Mouse (Mus musculus): ENCODE data around the gene Ahcyl1. TPM values are rescaled to one million over a fixed set of nuclear protein-coding genes. Genes with fewer than 3 reads are reported as not detected.
"Not testable (repeated sequence)": the region's sequence is repeated elsewhere in the genome, so short reads cannot be mapped to it uniquely, and the experiment has no call there.

Gene Ahcyl1
- 100 to 1,000 TPM; 302 to 352 (median 331) TPM for total RNA-seq (2022)

DNA sequence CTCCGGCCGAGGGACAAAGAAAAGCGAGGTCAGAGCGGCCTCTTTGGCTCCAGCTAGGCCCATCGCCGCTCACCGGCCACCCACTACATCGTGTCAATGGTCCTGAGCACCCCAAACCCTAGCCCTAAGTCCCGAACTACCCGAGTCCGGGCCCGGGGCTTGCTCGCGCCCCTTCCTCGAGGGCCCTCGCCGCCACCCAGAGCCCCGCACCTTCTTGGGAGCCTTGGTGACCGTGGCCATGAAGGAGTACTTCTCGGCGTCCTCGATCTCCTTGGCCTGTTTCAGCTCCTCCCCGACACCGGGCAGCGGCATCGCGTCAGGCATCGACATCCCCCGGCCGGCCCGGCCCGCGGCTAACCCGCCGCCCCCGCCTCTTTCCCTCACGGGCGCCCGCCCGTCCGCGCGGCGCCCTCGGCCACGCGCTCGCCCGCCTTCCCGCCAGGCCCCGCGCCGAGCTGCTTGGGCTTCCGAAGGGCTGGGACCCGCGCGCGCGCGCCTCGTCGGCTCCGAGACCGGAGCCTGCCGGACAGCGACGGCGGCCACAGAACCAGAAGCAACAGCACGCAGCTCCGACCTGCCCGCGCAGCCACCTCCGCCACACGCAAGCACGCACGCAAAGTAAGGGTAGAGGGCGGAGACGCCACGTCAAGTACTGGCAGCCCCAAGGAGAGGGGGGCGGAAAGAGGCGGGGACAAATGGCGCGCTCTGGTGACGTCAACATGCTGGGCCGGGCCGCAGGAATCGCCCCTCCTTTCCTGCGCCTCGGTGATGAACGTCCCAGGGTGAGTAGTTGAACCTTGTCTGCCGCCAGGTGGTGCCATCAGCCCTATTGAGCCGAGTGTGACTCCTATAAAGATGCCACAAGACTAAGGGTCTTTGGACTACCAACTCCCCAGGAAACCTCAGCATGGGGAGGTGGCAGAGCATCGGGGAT lies at the start of gene Ahcyl1:
Ahcyl1 (minus strand) TSS at position 613 of the 934 bp plus-strand sequence.
- DNase-seq (ENCODE audit: low spot score in 2 of 2): peak; percentile 99 to 100

DNA sequence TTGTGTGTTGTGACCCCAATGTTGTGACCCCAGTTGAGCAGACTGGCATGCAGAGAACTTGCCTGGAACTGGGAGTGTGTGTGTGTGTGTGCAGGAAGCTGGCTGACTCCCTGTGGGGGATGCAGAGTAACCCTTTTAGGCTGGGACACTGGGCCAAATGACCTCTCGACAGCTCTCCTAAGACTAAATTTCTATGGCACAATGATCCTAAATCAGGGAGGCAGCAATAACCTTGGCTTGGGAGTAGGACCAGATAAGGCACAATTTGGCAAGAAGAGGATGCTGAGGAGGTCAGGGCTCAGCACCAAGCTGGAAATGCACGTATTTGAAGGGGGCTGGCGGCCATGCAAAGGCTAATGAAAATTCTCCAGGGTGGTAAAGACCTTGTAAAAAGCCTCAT lies 49.7 kb upstream of the Ahcyl1 start:
- DNase-seq (ENCODE audit: low spot score in 2 of 2): no peak

GRCm38 (mm10) chr3:107743650-107744049 lies 47.3 kb upstream of the Ahcyl1 start:
- DNase-seq (ENCODE audit: low spot score in 2 of 2): no peak

DNA sequence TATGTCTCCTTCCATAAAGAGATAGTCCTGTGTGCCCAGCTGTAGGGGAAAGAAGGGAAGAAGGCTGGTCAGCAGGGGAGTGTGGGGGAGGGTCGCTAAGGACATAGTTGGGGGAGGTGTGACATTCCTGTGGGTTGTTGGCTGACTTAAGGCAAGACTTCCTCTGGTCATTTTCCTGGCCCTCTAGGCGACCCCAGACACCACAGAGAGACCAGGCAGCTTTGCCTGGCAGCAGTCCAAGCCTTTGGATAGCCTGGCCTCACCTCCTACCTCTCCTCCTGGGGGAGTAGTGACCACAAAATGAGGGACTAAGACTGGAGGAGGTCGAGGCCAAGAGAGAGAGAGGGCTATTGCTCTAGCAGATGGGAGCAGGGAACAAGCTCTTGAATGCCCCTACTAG lies 46.7 kb upstream of the Ahcyl1 start:
- no peak for DNase-seq (ENCODE audit: low spot score in 2 of 2)

- no peak for DNase-seq (ENCODE audit: low spot score in 2 of 2)
These were observed 45.8 kb upstream of the Ahcyl1 start for GRCm38 (mm10) chr3:107742071-107742710.

- DNase-seq (ENCODE audit: low spot score in 2 of 2): no peak
These were observed 45.0 kb upstream of the Ahcyl1 start for GRCm38 (mm10) chr3:107741387-107741786.

- no peak for DNase-seq (ENCODE audit: low spot score in 2 of 2)
These were observed 44.3 kb upstream of the Ahcyl1 start for GRCm38 (mm10) chr3:107740578-107741207.

DNA sequence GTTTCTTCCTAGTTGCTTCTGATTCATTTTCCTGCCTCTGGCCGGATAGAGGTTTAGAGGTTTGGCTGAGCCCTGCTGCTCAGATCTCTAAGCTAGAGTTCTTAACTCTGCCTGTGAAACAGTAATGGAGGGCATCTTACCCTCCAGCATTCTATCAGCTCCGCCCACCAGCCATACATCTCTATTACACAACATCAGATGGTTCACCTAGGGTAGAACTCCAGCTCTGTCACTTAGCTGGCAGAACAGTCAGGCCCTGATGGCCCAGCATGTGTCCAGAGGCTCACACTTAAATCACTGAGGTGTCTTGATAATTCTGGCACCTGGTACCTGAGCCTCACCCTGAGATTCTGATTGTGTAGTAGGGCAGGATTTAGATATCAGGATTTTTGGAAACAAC lies 43.6 kb upstream of the Ahcyl1 start:
- DNase-seq (ENCODE audit: low spot score in 2 of 2): no peak

DNA sequence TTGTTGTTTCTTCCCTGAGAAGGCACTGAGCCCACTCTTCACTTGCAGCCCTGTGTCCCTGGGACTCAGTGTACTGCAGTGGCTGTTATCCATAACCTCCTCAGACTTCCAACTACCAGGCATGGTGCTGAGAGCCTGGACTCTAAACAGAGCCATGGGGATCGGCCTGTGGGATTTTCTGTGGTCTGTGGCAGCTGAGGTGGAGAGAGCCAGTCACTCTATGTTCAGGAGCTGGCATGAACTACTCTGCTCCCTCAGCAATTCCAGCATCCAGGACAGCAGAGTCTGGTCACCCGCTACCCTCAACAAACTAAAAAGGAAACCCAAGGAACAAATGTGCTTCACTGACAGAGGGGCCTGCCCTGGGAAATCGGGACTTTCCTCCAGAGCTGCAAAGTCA lies 43.1 kb upstream of the Ahcyl1 start:
- no peak for DNase-seq (ENCODE audit: low spot score in 2 of 2)

DNA sequence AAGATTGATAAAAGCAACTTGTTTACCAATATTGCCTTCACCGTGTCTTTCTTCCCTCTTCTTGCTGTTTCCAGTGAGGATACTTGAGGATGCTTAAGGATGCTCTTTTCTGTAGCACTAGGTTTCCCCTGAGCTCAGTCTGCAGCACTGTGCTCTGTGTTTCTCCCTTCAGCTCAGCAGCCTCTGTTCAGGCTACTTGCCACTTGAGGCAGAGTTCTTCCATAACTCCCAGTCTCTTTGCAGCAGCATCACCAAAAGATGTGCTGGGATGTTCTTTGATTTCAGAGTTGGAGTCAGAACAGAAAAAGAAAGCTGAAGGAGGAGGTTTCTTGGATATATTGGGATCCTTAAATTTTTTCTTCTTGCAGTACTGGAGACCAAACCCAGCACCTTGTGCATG lies 42.3 kb upstream of the Ahcyl1 start:
- DNase-seq (ENCODE audit: low spot score in 2 of 2): no peak

DNA sequence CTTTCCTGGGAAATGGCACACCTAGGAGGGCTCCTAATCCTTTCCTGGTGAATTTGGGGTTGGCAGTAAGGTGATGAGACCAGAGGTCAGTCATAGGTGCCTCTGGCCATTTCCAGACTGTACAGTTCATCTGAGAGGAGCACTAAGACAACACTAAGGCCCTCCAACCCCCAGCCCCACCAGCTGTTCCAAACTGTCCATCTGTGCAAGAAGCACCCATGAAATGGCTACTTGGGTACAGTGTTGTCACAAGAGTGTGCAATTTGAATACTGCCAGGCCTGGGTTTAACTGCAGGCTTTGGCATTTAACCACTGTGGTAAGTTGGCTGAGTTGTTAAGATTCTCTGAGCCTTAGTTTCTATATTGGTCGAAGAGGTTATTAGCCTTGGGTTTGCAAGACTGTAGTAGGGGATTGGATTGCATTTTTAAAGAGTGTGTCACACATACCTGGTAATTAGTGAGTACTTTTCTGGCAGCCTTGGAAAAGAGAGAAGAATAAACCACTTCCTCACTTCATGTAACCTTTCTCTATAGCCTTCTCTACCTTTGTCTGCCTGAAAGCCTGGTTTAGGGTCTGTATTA lies 41.3 kb upstream of the Ahcyl1 start:
- no peak for DNase-seq (ENCODE audit: low spot score in 2 of 2)

DNA sequence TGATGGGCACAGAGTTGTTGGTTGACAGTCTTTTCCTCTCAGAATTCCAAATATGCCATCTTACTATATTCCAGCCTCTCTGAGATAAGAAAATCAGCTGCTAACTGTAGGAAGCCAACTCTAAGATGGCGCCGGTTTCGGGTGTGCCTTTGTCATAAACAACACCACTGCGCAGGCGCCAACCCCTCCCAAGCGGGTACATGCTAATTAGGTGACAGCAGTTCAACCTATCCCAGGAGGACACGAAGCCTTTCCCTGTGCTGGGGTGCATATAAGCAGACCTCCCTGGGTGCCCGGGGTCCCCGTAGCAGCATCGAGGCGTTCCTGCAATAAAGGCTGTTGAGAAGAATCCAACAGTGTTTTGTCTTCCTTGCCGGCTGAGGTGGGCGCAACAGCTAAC lies 39.3 kb upstream of the Ahcyl1 start:
- DNase-seq (ENCODE audit: low spot score in 2 of 2): not testable (repeated sequence)

GRCm38 (mm10) chr3:107733329-107733728 lies 37.0 kb upstream of the Ahcyl1 start:
- DNase-seq (ENCODE audit: low spot score in 2 of 2): no peak

DNA sequence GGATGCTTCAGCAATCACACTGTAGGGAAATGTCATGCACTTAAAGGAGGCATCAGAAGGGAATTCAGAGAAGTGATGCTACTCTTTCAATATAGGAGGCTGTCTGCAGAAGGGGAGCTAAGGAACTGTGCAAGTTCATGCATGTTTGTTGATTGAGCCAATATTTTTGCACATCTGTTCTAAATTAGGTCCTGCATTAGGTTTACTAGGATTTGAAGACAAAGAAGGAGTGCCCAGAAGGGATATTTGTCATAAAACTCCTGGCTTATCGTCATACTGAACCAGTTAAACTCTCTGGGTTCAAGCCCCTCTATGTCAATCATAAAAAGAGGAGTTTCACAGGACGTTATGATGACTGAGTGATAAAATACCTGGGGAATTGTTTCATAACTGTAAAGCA lies 33.9 kb upstream of the Ahcyl1 start:
- no peak for DNase-seq (ENCODE audit: low spot score in 2 of 2)

DNA sequence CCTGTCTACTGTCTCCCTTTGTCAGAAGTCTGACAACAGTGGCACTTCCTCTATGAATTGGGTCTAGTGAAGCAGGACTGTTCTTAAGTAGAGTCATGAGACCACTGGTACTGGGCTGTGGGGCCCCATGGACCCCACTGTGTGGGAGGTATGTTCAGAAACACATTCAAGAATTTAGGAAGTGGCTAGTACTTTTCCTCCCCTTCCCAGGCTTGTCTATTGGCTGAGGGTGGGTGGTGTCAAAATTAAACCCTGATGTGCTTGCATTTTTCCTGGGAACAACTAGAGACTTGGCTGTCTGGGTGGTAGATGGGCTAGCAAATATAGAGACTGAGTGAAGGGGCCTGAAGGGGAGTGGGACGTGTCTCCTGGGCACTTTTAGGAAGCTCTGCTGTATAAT lies 32.1 kb upstream of the Ahcyl1 start:
- DNase-seq (ENCODE audit: low spot score in 2 of 2): no peak

DNA sequence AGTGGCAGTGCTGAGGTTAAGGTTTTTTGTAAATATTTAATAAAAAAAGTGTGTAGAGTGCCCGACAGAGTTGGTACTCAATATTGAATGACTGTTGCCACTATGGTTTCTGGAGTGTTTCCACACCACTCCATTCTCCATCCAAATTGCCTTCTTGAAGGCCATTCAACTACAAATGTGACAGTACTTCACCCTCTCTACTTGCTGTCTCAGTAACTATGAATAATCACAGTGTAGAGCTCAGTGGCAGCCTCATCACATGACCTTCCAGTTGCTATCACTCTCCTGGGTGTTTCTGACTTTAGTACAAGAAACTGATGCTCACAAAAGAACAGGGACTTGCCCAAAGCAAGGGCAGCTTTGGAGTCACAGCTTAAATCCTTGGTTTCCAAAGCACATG lies 19.6 kb upstream of the Ahcyl1 start:
- no peak for DNase-seq (ENCODE audit: low spot score in 2 of 2)

- DNase-seq (ENCODE audit: low spot score in 2 of 2): no peak
These were observed 18.0 kb upstream of the Ahcyl1 start for GRCm38 (mm10) chr3:107714276-107714933.

DNA sequence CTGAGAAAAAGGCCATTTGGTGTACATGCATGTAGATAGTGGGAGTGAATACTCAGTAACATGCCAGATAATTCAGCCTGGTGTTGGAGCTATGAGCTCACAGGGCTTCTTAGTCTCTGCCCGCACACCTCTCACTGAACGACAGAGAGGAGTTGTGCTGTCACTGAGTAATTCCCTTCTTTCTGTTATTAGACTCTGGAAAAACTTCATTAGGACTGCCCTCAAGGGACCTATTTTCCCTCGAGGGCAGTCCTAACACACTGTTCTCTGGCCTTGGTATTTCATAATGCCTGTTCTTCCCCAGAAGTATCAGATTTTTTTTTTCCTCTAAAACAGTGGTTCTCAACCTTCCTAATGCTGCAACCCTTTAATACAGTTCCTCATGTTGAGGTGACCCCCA lies 15.7 kb upstream of the Ahcyl1 start:
- DNase-seq (ENCODE audit: low spot score in 2 of 2): no peak

DNA sequence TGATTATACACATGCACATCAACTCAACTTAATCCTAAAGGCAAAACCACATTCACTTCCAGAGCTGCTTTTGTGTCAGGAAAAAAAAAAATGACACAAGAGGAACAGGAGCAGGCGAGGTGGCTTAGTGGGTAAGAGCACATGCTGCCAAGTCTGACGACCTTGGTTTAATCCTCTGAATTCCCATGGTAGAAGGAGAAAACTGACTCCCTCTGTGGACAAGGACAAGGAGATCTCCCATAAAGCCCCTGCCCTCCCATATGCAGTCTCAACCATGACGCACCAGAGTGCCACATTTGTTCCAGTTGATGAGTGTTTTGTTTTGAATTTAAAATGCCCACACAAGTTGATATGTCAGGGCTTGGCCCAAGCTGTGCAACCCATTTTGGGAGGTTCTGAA lies 12.8 kb upstream of the Ahcyl1 start:
- DNase-seq (ENCODE audit: low spot score in 2 of 2): no peak

- DNase-seq (ENCODE audit: low spot score in 2 of 2): no peak
These were observed 10.9 kb upstream of the Ahcyl1 start for GRCm38 (mm10) chr3:107707239-107707638.

DNA sequence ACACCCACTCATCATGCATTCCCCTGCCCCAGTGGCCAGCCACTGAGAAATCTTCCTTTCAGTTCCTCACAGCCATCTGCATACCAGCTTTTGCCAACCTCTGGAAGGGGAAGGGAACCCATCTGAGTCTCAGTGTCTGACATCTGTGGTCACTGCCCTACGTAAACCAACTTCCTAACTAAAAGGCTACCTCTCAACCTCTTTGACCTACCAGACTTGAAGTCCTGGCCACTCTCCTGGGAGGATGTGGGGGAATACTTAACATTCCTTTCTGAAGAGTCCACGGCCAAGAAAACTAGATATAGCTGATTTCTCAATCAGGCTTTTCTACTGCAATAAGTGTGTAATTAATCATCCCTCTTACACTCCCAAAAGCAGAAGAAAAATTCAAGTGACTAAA lies 9.8 kb upstream of the Ahcyl1 start:
- no peak for DNase-seq (ENCODE audit: low spot score in 2 of 2)

DNA sequence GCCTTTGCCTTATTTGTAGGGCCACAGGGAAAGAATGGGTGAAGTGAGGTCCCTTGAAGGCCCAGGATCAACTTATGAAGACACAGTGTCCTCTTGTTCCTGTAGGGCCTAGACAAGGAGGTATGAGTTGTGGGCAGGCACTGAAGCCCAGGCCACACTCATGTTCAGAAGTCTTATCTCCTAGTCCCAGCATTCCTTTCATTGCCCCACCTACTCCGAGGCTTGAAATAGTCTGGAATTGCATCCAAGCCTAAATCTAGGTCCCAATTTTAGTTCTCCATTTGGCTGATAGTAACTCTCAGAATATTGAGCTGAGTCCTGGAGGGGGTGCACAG lies 8.0 kb upstream of the Ahcyl1 start:
- no peak for DNase-seq (ENCODE audit: low spot score in 2 of 2)

All from layer of hippocampus, adult 8-10 months (tissue).